ENCODE assay signal across 11 mouse cellular contexts in the genomic region with DNA sequence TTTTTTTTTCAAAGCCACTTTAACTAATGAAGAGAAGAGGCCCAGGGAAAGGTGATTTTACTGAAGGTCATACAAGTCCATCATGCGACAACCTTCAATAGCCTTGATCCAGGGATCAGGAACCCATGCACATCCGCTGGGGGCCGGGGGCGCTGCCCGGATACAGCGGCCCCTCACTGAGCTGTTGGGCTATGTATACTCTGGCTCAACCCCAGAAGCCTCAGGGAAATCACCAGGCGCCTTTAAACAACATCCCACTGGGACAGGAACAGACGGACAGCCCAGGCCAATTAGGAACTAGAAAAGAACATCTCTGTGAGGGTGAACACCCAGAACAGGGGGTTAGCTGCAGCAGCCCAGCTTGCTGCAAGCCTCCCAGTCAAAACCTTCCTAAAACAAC. TPM values are rescaled to one million over a fixed set of nuclear protein-coding genes. Genes with fewer than 3 reads are reported as not detected.
A peak's percentile ranks its signal among the peaks of the same experiment; 100 is the strongest.
DNase-seq lines count a peak whose midpoint lies in the region; ATAC-seq and TF ChIP-seq lines count a peak whose summit lies in the region.
"Had no signal": no experiment of that assay in that cellular context is flagged by ENCODE, and none has a peak within 500 bp of the region (broad histone marks: within the 10 kb centered on the region; RNA-seq: fewer than 3 reads in every experiment).

A gene (plus strand): TSS at position 301 of the 400 bp plus-strand sequence.

- no peak for TF ChIP-seq CTCF in left cerebral cortex, adult 2 months (IDR thresholded peaks at IDR 0.05)
- no peak for TF ChIP-seq CTCF in bone marrow, adult 2 months (IDR thresholded peaks at IDR 0.05; ENCODE audit: control insufficient read depth, insufficient read depth, low read length)

- H3K27ac ChIP-seq in heart, embryonic 10.5 days: peak within 1 kb of the TSS; percentile 30; the same call in 1 of the 2 replicates
- no peak within 1 kb of the TSS for H3K27ac ChIP-seq in heart, embryonic 11.5 days (ENCODE audit: low read depth, low read length)
- H3K27ac ChIP-seq in left cerebral cortex, adult 2 months: peak within 1 kb of the TSS; percentile 58
- H3K27ac ChIP-seq in bone marrow, adult 2 months (ENCODE audit: control insufficient read depth, insufficient read depth, low read depth, low read length, poor library complexity): peak within 1 kb of the TSS; percentile 17; the same call in 1 of the 2 replicates
- H3K27ac ChIP-seq in liver, embryonic 12.5 days: peak within 1 kb of the TSS; percentile 55; the same call in 1 of the 2 replicates

- no peak within 1 kb of the TSS for H3K4me2 ChIP-seq in heart, embryonic 11.5 days
- H3K4me2 ChIP-seq in liver, embryonic 12.5 days: no peak within 1 kb of the TSS

- 81% methylated on average over 8 of the region's 8 CpGs for WGBS in heart, embryonic 10.5 days
- WGBS in heart, embryonic 11.5 days (ENCODE audit: insufficient replicate concordance): 75% methylated on average over 8 of the region's 8 CpGs
- WGBS in bone marrow, adult 2 months: 75% methylated on average over 8 of the region's 8 CpGs
- WGBS in liver, embryonic 12.5 days (ENCODE audit: insufficient replicate concordance): 70% methylated on average over 8 of the region's 8 CpGs

- no peak for DNase-seq in heart, embryonic 10.5 days (ENCODE audit: low spot score)
- DNase-seq in left cerebral cortex, adult 2 months (ENCODE audit: extremely low spot score in 1 of 2, low spot score in 2 of 2): no peak
- no peak for DNase-seq in left cerebral cortex, adult 9 months (ENCODE audit: low spot score in 2 of 2)
- DNase-seq in adrenal gland, adult 18-20 months (ENCODE audit: low spot score in 2 of 2): no peak
- DNase-seq in cerebellum, adult 11 months: no peak
- DNase-seq: heart, postnatal 10 days had no signal

- intact Hi-C loops in left cerebral cortex, adult 2 months (cut with DNase I): no loop called here

- no peak within 1 kb of the TSS for H3K9ac ChIP-seq in heart, embryonic 11.5 days (ENCODE audit: low read depth, low read length)
- H3K9ac ChIP-seq in liver, embryonic 12.5 days: no peak within 1 kb of the TSS

- no peaks in the 10 kb centered on the region for H3K27me3 ChIP-seq in heart, embryonic 10.5 days (ENCODE audit: insufficient read depth, poor library complexity, severe bottlenecking)
- H3K27me3 ChIP-seq in heart, embryonic 11.5 days (ENCODE audit: control insufficient read depth, insufficient read depth, low read length): no peaks in the 10 kb centered on the region
- H3K27me3 ChIP-seq in liver, embryonic 12.5 days (replicated peaks): 0 out of 2 replicates have a peak, but pooled peaks cover 7% of the 10 kb centered on the region

- H3K4me3 ChIP-seq in heart, embryonic 10.5 days: no peak within 1 kb of the TSS
- H3K4me3 ChIP-seq in heart, embryonic 11.5 days (ENCODE audit: low read depth, low read length): no peak within 1 kb of the TSS
- H3K4me3 ChIP-seq in left cerebral cortex, adult 2 months: peak within 1 kb of the TSS; percentile 31
- no peak within 1 kb of the TSS for H3K4me3 ChIP-seq in bone marrow, adult 2 months (replicated peaks; ENCODE audit: control insufficient read depth, low read depth, low read length)
- no peak within 1 kb of the TSS for H3K4me3 ChIP-seq in liver, embryonic 12.5 days

- peaks cover 39% of the 10 kb centered on the region for H3K4me1 ChIP-seq in heart, embryonic 10.5 days
- H3K4me1 ChIP-seq in heart, embryonic 11.5 days (ENCODE audit: control insufficient read depth, insufficient read depth, low read length): peaks cover 17% of the 10 kb centered on the region
- H3K4me1 ChIP-seq in bone marrow, adult 2 months (ENCODE audit: control insufficient read depth, insufficient read depth, low read length): peaks cover 8% of the 10 kb centered on the region
- peaks cover 33% of the 10 kb centered on the region for H3K4me1 ChIP-seq in liver, embryonic 12.5 days

- no peaks in the 10 kb centered on the region for H3K9me3 ChIP-seq in heart, embryonic 10.5 days
- no peaks in the 10 kb centered on the region for H3K9me3 ChIP-seq in heart, embryonic 11.5 days (replicated peaks; ENCODE audit: control insufficient read depth, low read length)
- H3K9me3 ChIP-seq in liver, embryonic 12.5 days (replicated peaks): no peaks in the 10 kb centered on the region

- TF ChIP-seq POLR2A in bone marrow, adult 2 months (IDR thresholded peaks at IDR 0.05; ENCODE audit: borderline replicate concordance, control insufficient read depth, low read depth, low read length): no peak

- H3K36me3 ChIP-seq in heart, embryonic 10.5 days: no peaks in the 10 kb centered on the region
- H3K36me3 ChIP-seq in heart, embryonic 11.5 days (ENCODE audit: control insufficient read depth, insufficient read depth, low read length): no peaks in the 10 kb centered on the region
- no peaks in the 10 kb centered on the region for H3K36me3 ChIP-seq in liver, embryonic 12.5 days

- no peak for ATAC-seq in heart, embryonic 11.5 days (replicated peaks; ENCODE audit: insufficient number of reproducible peaks, low FRiP score, low TSS enrichment)
- no peak for ATAC-seq in liver, embryonic 12.5 days
- ATAC-seq: CD4-positive, CD25-positive, alpha-beta regulatory T cell, adult 4 months had no signal

RNA-seq across cellular contexts. Expression of the gene that starts here (rescaled TPM):
- 0.23 and 0.48 TPM in 2 replicates for polyA plus RNA-seq in heart, embryonic 10.5 days (2016; fragmentation: Nextera tagmentation; extraction: Ambion mirVana)
- polyA plus RNA-seq in heart, embryonic 11.5 days (2014; fragmentation: Nextera tagmentation; extraction: Ambion mirVana): 0.07 TPM in 1 of 2 replicates, not detected in the other
- 10 to 100 TPM; 12.5 TPM for total RNA-seq in left cerebral cortex, adult 2 months (2021)
- 0.29 and 1.5 TPM in 2 replicates for polyA plus RNA-seq in bone marrow, adult 2 months (2011; ENCODE audit: insufficient read depth, insufficient read length, low replicate concordance, missing spikeins)
- polyA plus RNA-seq in liver, embryonic 12.5 days (2016; fragmentation: Nextera tagmentation; extraction: Ambion mirVana): 1.6 and 1.7 TPM in 2 replicates
- under 1 TPM; 0.16 to 0.33 TPM for total RNA-seq in adrenal gland, adult 18-20 months (2021)
- polyA plus RNA-seq: small intestine, adult 2 months had no signal

Comparison
In these comparisons a context has a peak if more than half of its experiments do, and no peak if none do; other contexts are left out.
1. RNA of the gene that starts here (total RNA-seq): 12.5 TPM in left cerebral cortex, adult 2 months; 0.16 to 0.33 TPM in adrenal gland, adult 18-20 months; every median in the first group is over 10 times any median in the second.